In the genomic region with DNA sequence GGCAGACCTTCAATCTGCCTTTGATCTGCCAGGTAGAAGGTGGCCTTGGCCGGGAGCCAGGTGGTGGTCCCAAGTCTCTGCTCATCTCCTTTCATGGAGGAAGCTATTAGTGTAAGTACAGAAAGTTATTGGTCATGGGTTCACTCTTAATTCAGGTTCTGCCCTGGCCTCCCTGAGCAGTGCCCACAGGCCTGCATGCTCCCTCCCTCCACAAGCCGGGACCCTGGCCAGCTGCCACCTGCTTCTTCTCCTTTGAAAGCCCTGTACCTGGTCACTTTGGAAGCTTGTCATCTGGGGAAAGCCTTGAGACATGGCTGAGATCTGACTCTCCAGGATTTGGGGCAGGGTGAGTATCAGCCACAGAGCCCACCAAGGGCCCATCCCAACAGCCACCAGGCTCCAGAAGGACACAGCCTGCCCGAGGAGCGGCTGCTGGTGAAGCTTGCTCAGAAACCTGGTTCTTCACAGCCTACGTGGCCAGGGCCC, we compare ENCODE assay signal across 33 mouse cellular contexts. TPM values are rescaled to one million over a fixed set of nuclear protein-coding genes. Genes with fewer than 3 reads are reported as not detected.
DNase-seq lines count a peak whose midpoint lies in the region; ATAC-seq lines count a peak whose summit lies in the region.
"Had no signal": no experiment of that assay in that cellular context is flagged by ENCODE, and none has a peak within 500 bp of the region (broad histone marks: within the 10 kb centered on the region; RNA-seq: fewer than 3 reads in every experiment).

Gene Lcn12, minus strand, starts transcription at position 436 of the 486 bp plus-strand sequence.

- 87% methylated on average over 5 of the region's 5 CpGs for whole genome bisulfite sequencing in forebrain, embryonic 11.5 days

- no peaks in the 10 kb centered on the region for H3K27me3 ChIP-seq in forebrain, embryonic 11.5 days (ENCODE audit: control insufficient read depth, insufficient read depth, low read length)
- H3K27me3 ChIP-seq: forebrain, embryonic 12.5 days; heart, embryonic 15.5 days; hindbrain, embryonic 12.5 days; intestine, embryonic 15.5 days; limb, embryonic 15.5 days; midbrain, embryonic 13.5 days; neural tube, embryonic 13.5 days had no signal

- H3K9me3 ChIP-seq in forebrain, embryonic 11.5 days (ENCODE audit: control insufficient read depth, low read length) = no peaks in the 10 kb centered on the region
- H3K9me3 ChIP-seq: forebrain, embryonic 12.5 days; G1E; heart, embryonic 10.5 days; heart, embryonic 15.5 days; hindbrain, embryonic 12.5 days; intestine, embryonic 15.5 days; limb, embryonic 10.5 days; limb, embryonic 15.5 days; midbrain, embryonic 13.5 days; neural tube, embryonic 13.5 days had no signal

- peak; percentile 79 for DNase-seq in cerebellum, adult 11 months
- peak; percentile 51 for DNase-seq in testis, postnatal 10 days (ENCODE audit: low spot score)
- DNase-seq in testis, postnatal 14 days (ENCODE audit: low spot score) = no peak
- DNase-seq in cerebellum, postnatal 10 days = peak; percentile 70 to 72
- DNase-seq in B cell, adult 2 months = no peak
- DNase-seq in forebrain, embryonic 11.5 days (ENCODE audit: low spot score) = no peak
- DNase-seq in yolk sac, embryonic 10.5 days (ENCODE audit: low spot score) = no peak
- DNase-seq: adrenal gland, postnatal 10 days; gastrocnemius, postnatal 10 days; heart, postnatal 36 days; kidney, adult 9 months; kidney, postnatal 4 days; layer of hippocampus, postnatal 36 days; lung, adult 2 months; lung, postnatal 10 days; right cerebral cortex, postnatal 4 days had no signal

- H3K9ac ChIP-seq in forebrain, embryonic 11.5 days (ENCODE audit: low read length) = no peak within 1 kb of the TSS
- H3K9ac ChIP-seq: forebrain, embryonic 12.5 days; heart, embryonic 15.5 days; hindbrain, embryonic 12.5 days; intestine, embryonic 15.5 days; liver, embryonic 14.5 days; midbrain, embryonic 13.5 days; neural tube, embryonic 13.5 days had no signal

- H3K4me1 ChIP-seq in forebrain, embryonic 11.5 days (replicated peaks; ENCODE audit: control insufficient read depth, insufficient read depth, low read length) = no peaks in the 10 kb centered on the region
- H3K4me1 ChIP-seq: forebrain, embryonic 12.5 days; hindbrain, embryonic 12.5 days; limb, embryonic 15.5 days; midbrain, embryonic 13.5 days; neural tube, embryonic 13.5 days had no signal

- no peak within 1 kb of the TSS for H3K27ac ChIP-seq in forebrain, embryonic 11.5 days (ENCODE audit: low read depth, low read length)
- H3K27ac ChIP-seq: forebrain, embryonic 12.5 days; heart, embryonic 10.5 days; heart, embryonic 15.5 days; hindbrain, embryonic 12.5 days; hindbrain, postnatal 0 days; intestine, embryonic 15.5 days; limb, embryonic 10.5 days; limb, embryonic 15.5 days; liver, embryonic 14.5 days; macrophage; midbrain, embryonic 13.5 days; neural tube, embryonic 13.5 days had no signal

- ATAC-seq in cerebellum, adult (ENCODE audit: insufficient number of reproducible peaks, low FRiP score, low TSS enrichment) = no peak
- no peak for ATAC-seq in forebrain, embryonic 11.5 days (replicated peaks; ENCODE audit: low FRiP score)
- ATAC-seq: hindbrain, postnatal 0 days; intestine, embryonic 15.5 days; midbrain, embryonic 13.5 days had no signal

- no peak within 1 kb of the TSS for H3K4me3 ChIP-seq in forebrain, embryonic 11.5 days (ENCODE audit: low read depth, low read length)
- H3K4me3 ChIP-seq: erythroblast, embryonic 14.5 days; forebrain, embryonic 12.5 days; heart, embryonic 10.5 days; heart, embryonic 15.5 days; hindbrain, embryonic 12.5 days; intestine, embryonic 15.5 days; limb, embryonic 10.5 days; limb, embryonic 15.5 days; midbrain, embryonic 13.5 days; neural tube, embryonic 13.5 days had no signal

- H3K36me3 ChIP-seq in forebrain, embryonic 11.5 days (ENCODE audit: control insufficient read depth, insufficient read depth, low read length) = no peaks in the 10 kb centered on the region
- H3K36me3 ChIP-seq: forebrain, embryonic 12.5 days; G1E; heart, embryonic 10.5 days; heart, embryonic 15.5 days; hindbrain, embryonic 12.5 days; intestine, embryonic 15.5 days; limb, embryonic 10.5 days; limb, embryonic 15.5 days; midbrain, embryonic 13.5 days; neural tube, embryonic 13.5 days had no signal

- no peak within 1 kb of the TSS for H3K4me2 ChIP-seq in forebrain, embryonic 11.5 days (ENCODE audit: low read depth, low read length, severe bottlenecking)
- H3K4me2 ChIP-seq: forebrain, embryonic 12.5 days; heart, embryonic 15.5 days; hindbrain, embryonic 12.5 days; intestine, embryonic 15.5 days; limb, embryonic 15.5 days; midbrain, embryonic 13.5 days; neural tube, embryonic 13.5 days had no signal

RNA-seq across cellular contexts. Expression of gene Lcn12, which starts in this region (rescaled TPM):
- polyA plus RNA-seq in forebrain, embryonic 11.5 days (2014; fragmentation: Nextera tagmentation; extraction: Ambion mirVana) = not detected in 2 replicates
- polyA plus RNA-seq: cortical plate, adult 2 months; embryonic facial prominence, embryonic 14.5 days; erythroblast, embryonic 14.5 days; forebrain, embryonic 12.5 days; G1E; heart, embryonic 10.5 days; heart, embryonic 15.5 days; hindbrain, embryonic 12.5 days; hindbrain, postnatal 0 days; intestine, embryonic 15.5 days; limb, embryonic 10.5 days; limb, embryonic 15.5 days; liver, embryonic 14.5 days; lung, adult 2 months; macrophage; midbrain, embryonic 13.5 days; neural tube, embryonic 13.5 days had no signal

Comparison
In these comparisons a context has a peak if more than half of its experiments do, and no peak if none do; other contexts are left out.
1. DNase-seq: peak in cerebellum, adult 11 months (single experiment), testis, postnatal 10 days (single experiment) and cerebellum, postnatal 10 days (2 of 2); none in testis, postnatal 14 days (single experiment), B cell, adult 2 months (0 of 2), forebrain, embryonic 11.5 days (single experiment) and yolk sac, embryonic 10.5 days (single experiment).